Mouse (Mus musculus) ES-E14 (cell line): ENCODE measurements around the gene Fuca1. TPM values are rescaled to one million over a fixed set of nuclear protein-coding genes. Genes with fewer than 3 reads are reported as not detected.

ENCODE experiments used
- DNase-seq: peaks from one replicate; pipeline ENCODE4 v3.0.0-alpha.2; 2013; ENCODE audit warnings: low read depth, low spot score
- H3K27ac ChIP-seq: 2 replicates; pipeline ENCODE4 v1.5.1; 2012; ENCODE audit warnings: low read depth, mild to moderate bottlenecking, low read length, moderate library complexity, mixed read lengths; ENCODE audit not compliant: poor library complexity, insufficient read depth, severe bottlenecking
- H3K36me3 ChIP-seq: 2 replicates; pipeline ENCODE4 v1.6.1; 2012; ENCODE audit warnings: mild to moderate bottlenecking, low read length, moderate library complexity, mixed read lengths; ENCODE audit not compliant: control insufficient read depth, poor library complexity, insufficient read depth, severe bottlenecking
- H3K4me1 ChIP-seq, 2 experiments: fragments of 150-350 bp in 1 of 2; sonication (generic) in 1 of 2; 2 replicates each; pipeline ENCODE4 v1.6.1; 2012; ENCODE audit warnings: low read length in 2 of 2, mild to moderate bottlenecking in 1 of 2, mixed read lengths in 1 of 2; ENCODE audit not compliant: control insufficient read depth in 2 of 2, insufficient read depth in 2 of 2, poor library complexity in 1 of 2
- H3K4me3 ChIP-seq, 2 experiments: fragments of 150-350 bp in 1 of 2; sonication (generic) in 1 of 2; 2 replicates each; pipeline ENCODE4 v1.5.1; 2012; ENCODE audit warnings: low read length in 2 of 2, low read depth in 1 of 2, mild to moderate bottlenecking in 1 of 2, mixed read lengths in 1 of 2; ENCODE audit not compliant: insufficient read depth in 1 of 2, poor library complexity in 1 of 2, severe bottlenecking in 1 of 2
- H3K9ac ChIP-seq: 2 replicates; pipeline ENCODE4 v1.6.1; 2012; ENCODE audit warnings: low read depth, mild to moderate bottlenecking, low read length, mixed read lengths; ENCODE audit not compliant: poor library complexity, insufficient read depth, severe bottlenecking
- H3K9me3 ChIP-seq: fragments of 150-350 bp; sonication (generic); 2 replicates; pipeline ENCODE4 v1.6.1; 2012; ENCODE audit warnings: low read depth, mild to moderate bottlenecking, low read length; ENCODE audit not compliant: control insufficient read depth, insufficient read depth
- CHD2 ChIP-seq: IDR thresholded peaks from 2 replicates; pipeline ENCODE4 v1.6.1; 2014; ENCODE audit warnings: mild to moderate bottlenecking, low read depth, low read length, inconsistent platforms
- HCFC1 ChIP-seq: IDR thresholded peaks from 2 replicates; pipeline ENCODE4 v1.6.1; 2012; ENCODE audit warnings: low read length, inconsistent platforms, borderline replicate concordance; ENCODE audit not compliant: insufficient read depth
- MAFK ChIP-seq: IDR thresholded peaks from 2 replicates; pipeline ENCODE4 v1.6.1; 2014; ENCODE audit warnings: mild to moderate bottlenecking, low read depth, low read length, inconsistent platforms; ENCODE audit not compliant: insufficient read depth
- ZC3H11A ChIP-seq: IDR thresholded peaks from 2 replicates; pipeline ENCODE4 v1.6.1; 2012; ENCODE audit warnings: low read depth, mild to moderate bottlenecking, inconsistent platforms, low read length, borderline replicate concordance
- ZNF384 ChIP-seq: IDR thresholded peaks from 2 replicates; pipeline ENCODE4 v1.6.1; 2012; ENCODE audit warnings: low read depth, low read length, inconsistent platforms
- in situ Hi-C, 2 experiments: fragments of 600-800 bp; cut with MboI; formaldehyde crosslinking; loops; one replicate each; pipeline ENCODE4 v1.15.1; 2025; ENCODE audit warnings: low sequenced_read_pairs in 2 of 2, inconsistent platforms in 1 of 2; ENCODE audit not compliant: unreplicated experiment in 2 of 2
- total RNA-seq: library from RNA; depleted of rRNA; stranded (reverse); fragments of 300-350 nt; gene quantifications from 2 replicates; pipeline ENCODE4 v1.2.3, GENCODE M21; 2012

Fuca1 gene
- total RNA-seq, 1 experiment = 69.8 TPM

GRCm38 (mm10) chr4:135892884-135893283 lies 27.7 kb upstream of the Fuca1 start:
- no peaks in the 10 kb centered on the region for H3K36me3 ChIP-seq
- no peak overlapping the region for H3K4me3 ChIP-seq
- no peak for TF ChIP-seq HCFC1
- no peak for TF ChIP-seq ZC3H11A
- no peak for TF ChIP-seq CHD2
- no peak for TF ChIP-seq ZNF384
- no peak for TF ChIP-seq MAFK
- H3K9me3 ChIP-seq = no peaks in the 10 kb centered on the region
- no peak overlapping the region for H3K27ac ChIP-seq
- no peak overlapping the region for H3K9ac ChIP-seq
- in situ Hi-C loops = no loop called here
- no peak for DNase-seq
- H3K4me1 ChIP-seq = peaks cover 0 to 7% of the 10 kb centered on the region in 2 experiments; a peak in 2 of 4 replicates

- no peaks in the 10 kb centered on the region for H3K36me3 ChIP-seq
- TF ChIP-seq HCFC1 = no peak
- TF ChIP-seq ZC3H11A = no peak
- TF ChIP-seq ZNF384 = no peak
- TF ChIP-seq CHD2 = no peak
- TF ChIP-seq MAFK = no peak
- no peak within 1 kb of the TSS for H3K9ac ChIP-seq
- H3K9me3 ChIP-seq = no peaks in the 10 kb centered on the region
- in situ Hi-C loops = no loop called here
- no peak within 1 kb of the TSS for H3K4me3 ChIP-seq
- no peak for DNase-seq
- no peak within 1 kb of the TSS for H3K27ac ChIP-seq
- H3K4me1 ChIP-seq = peaks cover 0 to 13% of the 10 kb centered on the region in 2 experiments; a peak in 1 of 4 replicates
These were observed 25.4 kb upstream of the Fuca1 start, which contains the start of gene Cnr2 for GRCm38 (mm10) chr4:135895071-135895571. Cnr2 (plus strand) TSS chr4:135895394.

DNA sequence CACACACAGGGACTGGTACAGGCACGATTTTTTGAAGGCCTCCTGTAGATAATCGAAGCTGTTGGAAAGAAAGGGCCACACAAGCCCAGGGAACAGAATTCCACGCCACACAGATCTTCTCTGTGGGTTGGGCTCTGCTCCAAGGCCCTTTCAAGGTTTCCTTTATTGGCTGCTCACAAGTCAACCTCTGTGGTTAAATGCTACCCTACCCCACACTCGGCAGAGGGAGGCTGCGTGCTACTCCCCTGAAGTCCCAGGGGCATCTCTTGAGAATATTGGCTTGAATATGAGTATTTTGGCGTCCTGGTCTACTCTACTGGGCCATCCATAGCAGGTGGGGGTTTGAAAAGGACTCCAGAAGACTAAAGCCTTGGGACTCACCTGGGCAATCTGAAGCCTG lies 24.4 kb upstream of the Fuca1 start:
- DNase-seq = no peak
- Histone ChIP-seq H3K36me3 (no peaks in the 10 kb centered on the region), H3K4me3 (no peak overlapping the region), H3K9ac (no peak overlapping the region), H3K27ac (no peak overlapping the region), H3K4me1 (peaks cover 0 to 13% of the 10 kb centered on the region in 2 experiments; a peak in 1 of 4 replicates), H3K9me3 (no peaks in the 10 kb centered on the region)
- in situ Hi-C loops = no loop called here
- no peak for TF ChIP-seq CHD2
- TF ChIP-seq HCFC1 = no peak
- no peak for TF ChIP-seq MAFK
- TF ChIP-seq ZC3H11A = no peak
- no peak for TF ChIP-seq ZNF384

DNA sequence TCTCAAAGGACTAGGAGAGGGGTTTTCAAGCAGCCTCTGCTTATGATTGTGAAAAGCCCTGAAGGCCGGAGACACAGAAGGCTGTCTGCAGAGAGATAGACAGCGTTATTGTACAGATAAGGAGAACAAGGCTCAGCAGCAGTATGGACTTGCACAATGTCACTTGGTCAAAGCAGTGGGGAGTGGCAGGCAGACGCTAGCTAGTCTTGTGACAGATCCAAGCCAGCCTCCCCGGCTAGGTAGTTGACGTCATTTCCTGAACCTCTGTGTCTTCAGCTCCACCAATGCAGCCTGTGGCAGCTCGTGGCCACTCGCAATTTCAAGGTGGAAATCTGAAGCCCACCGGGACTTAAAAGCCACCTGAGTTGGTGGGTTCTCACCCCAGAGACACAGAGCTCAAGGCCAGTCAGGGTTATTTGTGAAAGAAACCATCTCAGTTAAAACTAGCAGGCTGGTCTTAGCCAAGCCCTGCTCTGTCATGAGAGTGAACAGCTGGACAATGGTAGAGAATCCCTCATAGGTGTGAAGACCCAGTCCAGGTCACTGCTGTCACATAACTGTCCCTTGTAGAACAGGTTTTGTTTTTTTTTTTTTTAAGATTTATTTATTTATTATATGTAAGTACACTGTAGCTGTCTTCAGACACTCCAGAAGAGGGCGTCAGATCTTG lies 22.0 kb upstream of the Fuca1 start:
- in situ Hi-C loops = no loop called here
- H3K9ac ChIP-seq = no peak overlapping the region

More for the DNA sequence above, 22.0 kb upstream of the Fuca1 start:
- Histone ChIP-seq H3K4me1 (peaks cover 0 to 13% of the 10 kb centered on the region in 2 experiments; a peak in 1 of 4 replicates), H3K4me3 (no peak overlapping the region), H3K27ac (no peak overlapping the region), H3K36me3 (no peaks in the 10 kb centered on the region), H3K9me3 (no peaks in the 10 kb centered on the region)
- DNase-seq = no peak
- TF ChIP-seq MAFK = no peak
- TF ChIP-seq ZNF384 = no peak
- TF ChIP-seq ZC3H11A = no peak
- no peak for TF ChIP-seq HCFC1
- TF ChIP-seq CHD2 = no peak
